Mouse (Mus musculus) midbrain, embryonic 11.5 days (tissue): ENCODE results near the gene Pgm5. TPM values are rescaled to one million over a fixed set of nuclear protein-coding genes. Genes with fewer than 3 reads are reported as not detected.

Source experiments
- ATAC-seq: fragments of 200-750 bp; cut with Nextera tagmentation; 2 replicates; pipeline ENCODE4 v1.8.0; 2017; ENCODE audit warnings: moderate TSS enrichment, moderate library complexity; ENCODE audit not compliant: low FRiP score
- DNase-seq: peaks from one replicate; pipeline ENCODE4 v3.0.0; 2015; ENCODE audit warnings: low spot score; ENCODE audit errors: missing footprints
- H3K27ac ChIP-seq: fragments of 300-500 bp; sonication (generic); 2 replicates; pipeline ENCODE4 v1.5.1; 2014; ENCODE audit warnings: low read depth, low read length
- H3K27me3 ChIP-seq: fragments of 300-500 bp; sonication (generic); 2 replicates; pipeline ENCODE4 v1.6.1; 2014; ENCODE audit warnings: mild to moderate bottlenecking, low read length, moderate library complexity, mixed read lengths; ENCODE audit not compliant: control insufficient read depth, insufficient read depth
- H3K36me3 ChIP-seq: fragments of 300-500 bp; sonication (generic); 2 replicates; pipeline ENCODE4 v1.6.1; 2014; ENCODE audit warnings: mild to moderate bottlenecking, low read length, moderate library complexity, mixed read lengths; ENCODE audit not compliant: control insufficient read depth, insufficient read depth
- H3K4me1 ChIP-seq: fragments of 300-500 bp; sonication (generic); 2 replicates; pipeline ENCODE4 v1.6.1; 2014; ENCODE audit warnings: low read length; ENCODE audit not compliant: control insufficient read depth, insufficient read depth
- H3K4me2 ChIP-seq: fragments of 300-500 bp; sonication (generic); 2 replicates; pipeline ENCODE4 v1.6.1; 2014; ENCODE audit warnings: mild to moderate bottlenecking, moderate library complexity
- H3K4me3 ChIP-seq: fragments of 300-500 bp; sonication (generic); 2 replicates; pipeline ENCODE4 v1.5.1; 2014; ENCODE audit warnings: low read depth, low read length
- H3K9ac ChIP-seq: fragments of 300-500 bp; sonication (generic); 2 replicates; pipeline ENCODE4 v1.6.1; 2014; ENCODE audit warnings: low read length
- H3K9me3 ChIP-seq: fragments of 300-500 bp; sonication (generic); 2 replicates; pipeline ENCODE4 v1.6.1; 2016; ENCODE audit warnings: low read length; ENCODE audit not compliant: control insufficient read depth
- WGBS: fragments of 180-500 bp; shearing (Covaris S2); extraction: QIAGEN DNeasy Blood & Tissue Kit; methylation state at CpG from one replicate; pipeline ENCODE4 v1.1.7; 2014; 5-methylcytosine and 5-hydroxymethylcytosine counted together
- polyA plus RNA-seq: library from polyadenylated mRNA; unstranded; fragments of >200 nt; fragmentation: Nextera tagmentation; extraction: Ambion mirVana; gene quantifications from 2 replicates; pipeline ENCODE4 v1.2.1, GENCODE M21; 2014

The Pgm5 gene
- polyA plus RNA-seq, 1 experiment from 2014 or later, result 0.19 TPM

GRCm38 (mm10) chr19:24688327-24688726 lies 173.3 kb downstream of the Pgm5 start:
- H3K4me1 ChIP-seq, result no peaks in the 10 kb centered on the region
- no peak for ATAC-seq
- H3K27me3 ChIP-seq, result no peaks in the 10 kb centered on the region
- H3K27ac ChIP-seq, result no peak overlapping the region
- DNase-seq, result peak; percentile 53
- WGBS, result 83% methylated on average over 6 of the region's 6 CpGs
- H3K4me3 ChIP-seq, result no peak overlapping the region
- no peaks in the 10 kb centered on the region for H3K36me3 ChIP-seq
- no peak overlapping the region for H3K9ac ChIP-seq
- no peaks in the 10 kb centered on the region for H3K9me3 ChIP-seq
- H3K4me2 ChIP-seq, result no peak overlapping the region

GRCm38 (mm10) chr19:24686411-24686810 lies 175.2 kb downstream of the Pgm5 start:
- Histone ChIP-seq H3K4me1 (no peaks in the 10 kb centered on the region), H3K27me3 (no peaks in the 10 kb centered on the region), H3K9ac (no peak overlapping the region), H3K9me3 (no peaks in the 10 kb centered on the region), H3K4me2 (no peak overlapping the region), H3K27ac (no peak overlapping the region), H3K4me3 (no peak overlapping the region), H3K36me3 (no peaks in the 10 kb centered on the region)
- ATAC-seq (no peak), DNase-seq (peak; percentile 31)
- WGBS, result 83% methylated on average over 10 of the region's 10 CpGs

GRCm38 (mm10) chr19:24683016-24683720 lies 178.5 kb downstream of the Pgm5 start:
- no peaks in the 10 kb centered on the region for H3K9me3 ChIP-seq
- H3K9ac ChIP-seq, result no peak overlapping the region
- H3K4me3 ChIP-seq, result no peak overlapping the region
- no peaks in the 10 kb centered on the region for H3K36me3 ChIP-seq
- no peaks in the 10 kb centered on the region for H3K27me3 ChIP-seq
- 80% methylated on average over 12 of the region's 12 CpGs for WGBS
- no peak for ATAC-seq
- H3K4me1 ChIP-seq, result no peaks in the 10 kb centered on the region
- H3K4me2 ChIP-seq, result no peak overlapping the region
- H3K27ac ChIP-seq, result no peak overlapping the region
- DNase-seq, result no peak

- Histone ChIP-seq H3K4me1 (no peaks in the 10 kb centered on the region), H3K4me2 (no peak overlapping the region), H3K9me3 (no peaks in the 10 kb centered on the region), H3K36me3 (no peaks in the 10 kb centered on the region), H3K27ac (no peak overlapping the region), H3K4me3 (no peak overlapping the region), H3K9ac (no peak overlapping the region), H3K27me3 (no peaks in the 10 kb centered on the region)
- ATAC-seq, result no peak
- WGBS, result 67% methylated on average over 8 of the region's 8 CpGs
- no peak for DNase-seq
These were observed 184.2 kb downstream of the Pgm5 start for GRCm38 (mm10) chr19:24677242-24677984.

GRCm38 (mm10) chr19:24676429-24676828 lies 185.2 kb downstream of the Pgm5 start:
- DNase-seq (no peak), ATAC-seq (no peak)
- no peak overlapping the region for H3K27ac ChIP-seq
- no peak overlapping the region for H3K9ac ChIP-seq
- H3K4me3 ChIP-seq, result no peak overlapping the region
- no peaks in the 10 kb centered on the region for H3K36me3 ChIP-seq
- no peaks in the 10 kb centered on the region for H3K27me3 ChIP-seq
- WGBS, result 89% methylated on average over 7 of the region's 7 CpGs
- no peaks in the 10 kb centered on the region for H3K9me3 ChIP-seq
- no peaks in the 10 kb centered on the region for H3K4me1 ChIP-seq
- no peak overlapping the region for H3K4me2 ChIP-seq

DNA sequence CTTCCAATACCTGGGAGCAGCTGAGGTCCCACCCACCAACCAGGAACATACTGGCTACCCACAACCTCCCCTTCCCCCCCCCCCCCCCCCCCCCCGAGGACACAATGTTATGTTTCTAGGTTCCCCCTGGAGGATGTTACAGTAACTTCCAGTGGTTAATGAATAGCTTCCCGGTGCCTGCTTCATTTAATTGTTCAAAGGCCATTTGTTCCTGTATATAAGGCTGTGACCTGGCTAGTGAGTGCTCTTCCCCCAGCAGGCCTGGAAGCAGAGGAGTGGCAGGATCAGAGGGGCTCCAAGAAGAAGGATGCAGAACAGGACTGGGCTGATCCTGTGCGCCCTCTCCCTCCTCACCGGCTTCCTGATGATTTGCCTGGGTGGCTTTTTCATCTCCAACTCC lies 187.9 kb downstream of the Pgm5 start, which contains the start of gene Tmem252:
Gene Tmem252, plus strand, starts transcription at position 247 of the 400 bp plus-strand sequence.
- no peak for ATAC-seq
- Histone ChIP-seq H3K36me3 (no peaks in the 10 kb centered on the region), H3K27ac (no peak within 1 kb of the TSS), H3K9me3 (no peaks in the 10 kb centered on the region), H3K4me2 (no peak within 1 kb of the TSS), H3K4me1 (no peaks in the 10 kb centered on the region), H3K27me3 (no peaks in the 10 kb centered on the region), H3K9ac (no peak within 1 kb of the TSS), H3K4me3 (no peak within 1 kb of the TSS)
- DNase-seq, result no peak
- WGBS, result 63% methylated on average over 4 of the region's 4 CpGs

GRCm38 (mm10) chr19:24673331-24673730 lies 188.3 kb downstream of the Pgm5 start:
- no peak overlapping the region for H3K27ac ChIP-seq
- no peaks in the 10 kb centered on the region for H3K9me3 ChIP-seq
- DNase-seq (no peak), ATAC-seq (no peak)
- H3K27me3 ChIP-seq, result no peaks in the 10 kb centered on the region
- H3K4me1 ChIP-seq, result no peaks in the 10 kb centered on the region
- H3K36me3 ChIP-seq, result no peaks in the 10 kb centered on the region
- WGBS, result 90% methylated on average over 10 of the region's 10 CpGs
- no peak overlapping the region for H3K9ac ChIP-seq
- no peak overlapping the region for H3K4me2 ChIP-seq
- H3K4me3 ChIP-seq, result no peak overlapping the region

GRCm38 (mm10) chr19:24672366-24672960 lies 189.2 kb downstream of the Pgm5 start:
- H3K9ac ChIP-seq, result no peak overlapping the region
- ATAC-seq (no peak), DNase-seq (no peak)
- no peak overlapping the region for H3K4me2 ChIP-seq
- no peak overlapping the region for H3K4me3 ChIP-seq
- H3K9me3 ChIP-seq, result no peaks in the 10 kb centered on the region
- WGBS, result 75% methylated on average over 10 of the region's 10 CpGs
- no peaks in the 10 kb centered on the region for H3K36me3 ChIP-seq
- H3K27me3 ChIP-seq, result no peaks in the 10 kb centered on the region
- no peaks in the 10 kb centered on the region for H3K4me1 ChIP-seq
- H3K27ac ChIP-seq, result no peak overlapping the region

DNA sequence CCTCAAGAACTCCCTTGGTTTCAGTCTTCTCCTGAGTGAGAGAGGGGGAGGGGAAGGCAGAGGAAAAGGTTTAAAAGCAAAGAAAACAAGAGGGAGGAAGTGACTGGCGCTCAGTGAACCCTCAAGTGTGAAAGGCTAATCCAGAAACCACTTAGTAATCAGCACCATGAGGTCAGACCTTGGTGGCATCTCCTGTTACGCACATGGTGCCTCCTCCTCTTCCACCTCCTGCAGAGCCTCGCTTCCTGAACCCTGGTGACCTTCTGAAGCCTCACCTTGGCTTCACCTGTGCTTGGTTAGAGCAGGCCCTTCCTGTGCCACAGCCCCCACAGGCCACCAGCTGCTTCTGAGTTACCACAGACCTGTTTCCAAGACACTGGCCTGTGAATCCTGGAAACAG lies 190.1 kb downstream of the Pgm5 start:
- Histone ChIP-seq H3K27me3 (no peaks in the 10 kb centered on the region), H3K4me1 (no peaks in the 10 kb centered on the region), H3K4me3 (no peak overlapping the region), H3K36me3 (no peaks in the 10 kb centered on the region), H3K27ac (no peak overlapping the region), H3K4me2 (no peak overlapping the region), H3K9me3 (no peaks in the 10 kb centered on the region), H3K9ac (no peak overlapping the region)
- WGBS, result 56% methylated on average over 3 of the region's 3 CpGs
- no peak for ATAC-seq
- DNase-seq, result no peak
